Mouse (Mus musculus): ENCODE results near the gene Slc12a6.
"Not testable (repeated sequence)": the region's sequence is repeated elsewhere in the genome, so short reads cannot be mapped to it uniquely, and the experiment has no call there.

The Slc12a6 gene

GRCm38 (mm10) chr2:112262779-112263295, 2.8 kb upstream of the Slc12a6 start:
- DNase-seq (ENCODE audit: low read depth, low spot score): no peak

DNA sequence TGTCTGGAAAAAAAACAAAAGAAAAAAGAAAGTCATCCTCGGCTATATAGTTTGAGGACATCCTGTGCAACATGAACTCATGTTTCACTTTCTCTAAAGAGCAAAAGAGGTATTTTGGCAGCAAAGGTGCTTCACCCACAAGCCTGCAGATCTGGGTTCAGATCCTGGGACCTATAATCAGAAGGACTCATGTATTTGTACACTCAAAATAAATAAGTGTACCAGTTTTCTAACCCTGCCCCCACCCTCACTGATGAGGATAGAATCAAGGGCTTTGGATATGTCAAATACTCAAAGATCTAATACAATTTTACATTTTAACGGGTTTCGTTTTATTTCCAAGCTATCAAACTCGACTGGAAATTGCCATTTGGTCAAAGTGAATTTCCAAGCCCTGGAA, 1.3 kb upstream of the Slc12a6 start:
- no peak for DNase-seq (ENCODE audit: low read depth, low spot score)

DNA sequence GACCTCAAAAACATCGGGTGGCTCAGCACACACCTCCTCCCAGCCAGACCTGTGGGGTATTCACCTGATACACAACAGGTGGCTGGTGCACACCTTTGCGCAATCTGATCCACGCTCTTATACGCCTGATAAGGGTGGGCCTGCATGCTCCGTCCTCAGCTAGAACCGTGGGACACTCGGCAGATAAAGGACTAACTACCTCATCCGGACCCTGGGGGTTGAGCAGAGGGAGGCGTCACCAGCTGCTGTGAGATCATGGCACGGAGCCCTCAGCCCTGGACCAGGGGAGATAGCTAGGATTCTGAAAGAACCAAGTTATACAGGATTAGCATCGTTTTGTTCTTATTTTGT, 592 bp downstream of the Slc12a6 start, which contains the start of gene Gm21985:
Gene Gm21985 (plus strand): TSS at position 73 of the 351 bp plus-strand sequence.
- DNase-seq (ENCODE audit: low read depth, low spot score): no peak

DNA sequence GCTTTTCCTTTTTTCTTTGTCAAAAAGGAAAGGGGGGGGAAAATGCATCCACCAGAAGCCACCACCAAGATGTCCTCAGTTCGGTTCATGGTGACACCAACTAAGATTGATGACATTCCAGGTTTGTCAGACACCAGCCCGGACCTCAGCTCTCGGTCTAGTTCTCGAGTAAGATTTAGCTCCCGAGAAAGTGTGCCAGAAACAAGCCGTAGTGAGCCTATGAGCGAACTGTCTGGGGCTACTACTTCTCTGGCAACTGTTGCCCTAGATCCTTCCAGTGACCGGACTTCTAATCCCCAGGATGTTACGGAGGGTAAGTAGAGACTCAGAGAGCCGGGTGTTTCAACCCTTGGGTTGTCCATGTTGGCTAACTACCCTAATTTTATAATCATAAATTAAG, 1.2 kb downstream of the Slc12a6 start:
- no peak for DNase-seq (ENCODE audit: low read depth, low spot score)

DNA sequence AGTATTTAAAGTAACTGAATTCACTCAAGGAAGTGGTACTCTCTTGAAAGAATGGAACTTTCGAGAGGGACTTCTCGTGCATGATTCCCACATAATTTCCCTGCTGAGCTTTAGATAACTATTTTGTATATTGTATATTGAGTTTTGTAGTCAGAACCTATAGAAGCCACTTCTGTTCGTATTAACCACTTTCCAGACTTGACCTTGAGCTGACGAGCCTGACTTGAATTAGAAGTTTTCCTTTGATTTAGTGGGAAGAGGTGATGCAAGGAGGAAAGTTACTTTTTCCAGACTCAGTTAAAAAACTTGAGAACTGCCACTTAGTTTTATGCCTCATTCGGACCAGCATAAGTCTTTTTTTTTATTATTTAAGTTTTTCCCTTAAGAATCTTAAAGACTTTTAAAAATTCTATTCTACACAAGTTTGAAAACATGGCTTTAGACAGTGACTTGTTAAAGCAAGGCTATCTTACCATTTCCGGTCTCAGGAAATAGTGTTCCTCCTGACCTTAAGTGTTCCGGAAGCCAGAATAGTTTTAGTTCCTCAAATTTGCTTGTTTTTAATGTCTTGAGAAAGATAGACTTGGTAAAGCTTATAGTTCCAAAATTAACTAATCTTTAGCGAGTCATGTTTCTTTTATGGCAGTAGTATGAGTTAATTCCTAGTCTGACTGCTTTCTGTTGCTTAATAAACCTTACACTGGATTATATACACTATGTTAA, 2.1 kb downstream of the Slc12a6 start:
- DNase-seq (ENCODE audit: low read depth, low spot score): no peak

DNA sequence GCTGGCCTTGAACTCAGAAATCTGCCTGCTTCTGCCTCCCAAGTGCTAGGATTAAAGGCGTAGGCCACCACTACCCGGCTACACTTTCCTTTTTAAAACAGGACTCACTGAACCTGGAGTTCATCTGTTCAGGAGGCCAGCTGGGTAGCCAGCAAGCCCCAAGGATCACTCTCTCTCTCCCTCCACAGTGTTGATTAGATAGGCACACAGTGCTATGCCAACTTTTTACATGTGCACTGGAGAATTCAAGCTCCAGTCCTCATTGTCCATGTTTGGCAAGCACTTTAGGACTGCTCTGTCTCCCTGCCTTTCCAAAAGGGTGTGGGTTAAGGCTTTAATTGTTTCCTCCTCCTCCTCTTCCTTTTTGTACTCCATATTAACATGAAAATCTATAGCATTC, 4.4 kb downstream of the Slc12a6 start:
- DNase-seq (ENCODE audit: low read depth, low spot score): no peak

DNA sequence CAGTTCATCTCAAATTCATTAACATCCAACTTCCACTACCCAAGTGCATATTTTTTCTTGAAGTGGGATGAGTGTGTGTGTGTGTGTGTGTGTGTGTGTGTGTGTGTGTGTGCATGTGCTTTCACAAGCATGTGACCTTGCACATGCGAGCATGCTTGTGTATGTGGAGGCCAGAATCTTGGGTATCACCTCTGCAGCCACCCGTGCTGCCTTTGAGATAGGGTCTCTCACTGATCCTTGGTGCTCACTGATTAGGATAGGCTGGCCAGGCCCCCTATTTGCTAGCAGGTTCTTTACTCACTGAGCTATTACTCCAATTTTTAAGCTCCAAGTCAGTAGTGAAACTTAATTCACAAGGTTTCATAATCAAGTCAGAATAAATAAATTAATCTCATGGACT, 7.3 kb downstream of the Slc12a6 start:
- DNase-seq (ENCODE audit: low read depth, low spot score): no peak

- no peak for DNase-seq (ENCODE audit: low read depth, low spot score)
These were observed 7.8 kb downstream of the Slc12a6 start for GRCm38 (mm10) chr2:112273474-112273873.

DNA sequence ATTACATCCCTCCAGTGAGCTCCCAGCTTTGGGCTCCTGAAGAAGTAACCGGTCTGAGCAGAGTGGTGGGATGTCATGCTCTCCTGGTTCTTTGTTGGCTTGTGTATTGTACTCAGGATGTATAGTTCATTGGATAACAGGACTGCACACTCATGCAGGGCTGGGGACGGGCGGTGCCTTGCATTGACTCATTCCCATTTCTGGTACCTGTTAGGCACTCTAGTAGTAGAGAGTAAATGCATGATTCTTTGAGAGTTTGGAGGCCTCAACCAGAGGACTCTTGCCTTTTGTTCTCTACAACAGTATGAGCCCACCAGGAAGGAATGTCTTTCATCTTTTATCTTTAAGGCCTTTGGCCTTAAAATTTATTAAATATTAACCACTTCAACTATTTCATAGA, 11.2 kb downstream of the Slc12a6 start:
- DNase-seq (ENCODE audit: low read depth, low spot score): no peak

DNA sequence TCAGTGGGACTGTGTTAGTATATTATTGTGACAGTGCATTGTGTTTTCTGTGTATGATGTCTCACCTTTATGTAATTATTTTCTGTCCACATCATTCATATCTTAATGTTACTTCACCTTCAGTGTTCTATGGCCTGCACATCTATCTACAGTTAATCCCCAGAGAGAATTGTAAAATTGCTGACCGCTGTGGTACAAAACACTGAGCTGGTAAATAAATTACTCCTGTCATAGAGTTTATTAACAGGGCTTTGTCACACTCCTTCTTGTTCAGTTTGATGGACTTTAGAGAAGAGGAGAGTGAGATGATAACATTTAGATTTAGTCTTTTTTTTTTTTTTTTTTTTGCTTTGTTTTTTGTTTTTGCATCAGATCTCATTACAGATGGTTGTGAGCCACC, 17.2 kb downstream of the Slc12a6 start:
- no peak for DNase-seq (ENCODE audit: low read depth, low spot score)

DNA sequence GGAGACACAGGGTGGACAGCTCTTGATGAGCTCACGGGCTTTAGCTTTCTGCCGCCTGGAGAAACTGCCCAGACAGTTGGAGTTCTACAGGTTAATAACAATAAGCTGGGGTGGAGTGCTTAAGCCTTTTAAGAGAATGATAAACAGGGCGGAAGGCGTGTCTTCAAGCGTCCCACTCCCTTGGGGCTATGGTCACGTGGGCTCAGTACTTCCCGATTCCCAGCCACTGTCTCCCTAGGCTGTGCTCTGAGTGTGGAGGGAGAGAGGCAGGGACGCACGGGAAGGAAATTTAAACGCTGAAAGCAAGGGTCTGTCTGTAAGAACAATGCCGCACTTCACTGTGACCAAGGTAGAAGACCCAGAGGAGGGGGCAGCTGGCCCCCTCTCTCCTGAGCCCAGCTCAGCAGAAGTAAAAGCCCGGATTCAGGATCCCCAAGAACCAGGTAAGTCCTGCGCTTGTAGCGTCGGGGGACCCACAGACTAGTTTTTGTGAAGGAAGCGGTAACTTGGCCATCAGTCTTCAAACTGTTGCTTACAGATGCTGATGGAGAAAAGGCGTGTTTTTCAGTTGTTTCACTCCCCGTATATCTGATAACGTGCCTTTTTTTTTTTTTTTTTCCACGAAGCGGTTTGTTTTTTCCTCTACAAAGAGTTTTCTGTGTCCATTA, 18.9 kb downstream of the Slc12a6 start:
- peak; percentile 66 for DNase-seq (ENCODE audit: low read depth, low spot score)

- DNase-seq (ENCODE audit: low read depth, low spot score): no peak
These were observed 19.4 kb downstream of the Slc12a6 start for GRCm38 (mm10) chr2:112285031-112285390.

GRCm38 (mm10) chr2:112286062-112286461, 20.4 kb downstream of the Slc12a6 start:
- DNase-seq (ENCODE audit: low read depth, low spot score): not testable (repeated sequence)

DNA sequence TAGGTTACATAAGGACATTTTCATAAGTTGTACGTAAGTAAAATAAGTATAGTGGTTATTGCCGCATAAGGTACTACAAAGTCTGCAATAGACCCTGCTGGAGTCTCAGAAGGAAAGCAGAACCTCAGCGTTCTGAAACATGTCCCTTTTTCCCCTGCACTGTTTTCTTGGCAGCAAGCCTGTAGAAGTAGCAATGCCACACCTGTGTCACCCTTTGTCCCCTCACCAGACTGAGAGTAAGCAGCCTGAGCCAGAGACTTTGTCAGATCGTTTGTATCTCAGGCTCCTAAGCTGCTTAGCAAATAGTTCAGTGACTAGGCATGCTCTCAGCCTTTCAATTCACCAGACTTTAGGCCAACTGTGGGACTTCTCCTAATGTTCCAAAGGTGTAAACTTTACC, 21.4 kb downstream of the Slc12a6 start:
- DNase-seq (ENCODE audit: low read depth, low spot score): peak; percentile 50

DNA sequence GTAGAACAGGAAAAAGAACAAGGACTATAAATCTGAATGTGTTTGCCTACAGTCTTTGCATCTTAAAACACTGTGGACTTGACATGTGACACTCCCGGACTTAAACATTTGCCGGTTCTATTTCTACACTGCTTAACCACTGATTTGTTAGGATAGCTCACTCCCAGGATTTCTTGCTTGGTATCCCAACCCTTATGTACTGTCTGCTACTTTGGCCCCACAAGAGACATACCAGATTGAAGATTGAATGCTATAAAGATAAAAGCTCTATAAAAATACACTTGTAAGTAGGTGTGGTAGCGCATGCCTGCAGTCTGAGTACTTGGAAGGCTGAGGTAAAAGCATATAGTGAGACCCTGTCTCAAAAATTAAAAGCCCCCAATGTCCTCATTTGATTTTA, 23.9 kb downstream of the Slc12a6 start:
- no peak for DNase-seq (ENCODE audit: low read depth, low spot score)

GRCm38 (mm10) chr2:112292823-112293222, 27.2 kb downstream of the Slc12a6 start:
- no peak for DNase-seq (ENCODE audit: low read depth, low spot score)

DNA sequence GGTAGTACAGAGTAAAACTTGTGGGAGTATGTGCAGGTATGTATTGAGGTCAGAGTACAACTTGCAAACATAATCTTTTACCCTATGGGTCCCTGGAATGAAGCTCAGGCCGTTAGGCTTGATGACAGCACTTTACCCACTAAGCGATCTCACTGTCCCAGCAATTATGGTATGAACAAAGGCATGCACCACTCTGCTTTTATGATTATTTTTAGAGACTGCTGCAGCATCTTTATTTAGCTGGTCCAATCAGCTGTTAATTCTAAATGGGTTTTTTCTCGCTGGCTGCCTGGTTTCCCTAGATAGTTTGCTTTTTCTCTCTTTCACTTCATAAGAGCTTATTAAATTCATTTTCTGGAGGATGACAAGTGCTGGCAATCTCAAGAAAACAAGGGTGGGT, 30.6 kb downstream of the Slc12a6 start:
- DNase-seq (ENCODE audit: low read depth, low spot score): no peak

DNA sequence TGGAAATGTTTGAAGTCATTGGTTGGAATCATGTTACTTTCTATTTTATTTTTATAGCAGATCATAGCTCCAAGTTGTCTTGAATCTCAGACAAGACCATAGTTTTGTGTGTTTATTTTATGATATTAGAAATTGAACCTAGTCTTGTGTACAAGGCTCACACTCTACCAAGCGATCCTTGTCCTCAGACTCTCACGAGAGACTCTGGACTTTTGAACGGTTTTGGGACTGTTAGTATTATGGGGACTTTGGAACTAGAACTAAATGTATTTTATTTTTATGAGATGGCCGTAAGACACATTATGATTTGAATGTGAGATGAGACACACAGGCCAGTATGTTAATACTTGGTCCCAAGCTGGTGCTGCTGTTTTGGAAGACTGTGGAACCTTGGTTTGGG, 32.6 kb downstream of the Slc12a6 start:
- no peak for DNase-seq (ENCODE audit: low read depth, low spot score)

DNA sequence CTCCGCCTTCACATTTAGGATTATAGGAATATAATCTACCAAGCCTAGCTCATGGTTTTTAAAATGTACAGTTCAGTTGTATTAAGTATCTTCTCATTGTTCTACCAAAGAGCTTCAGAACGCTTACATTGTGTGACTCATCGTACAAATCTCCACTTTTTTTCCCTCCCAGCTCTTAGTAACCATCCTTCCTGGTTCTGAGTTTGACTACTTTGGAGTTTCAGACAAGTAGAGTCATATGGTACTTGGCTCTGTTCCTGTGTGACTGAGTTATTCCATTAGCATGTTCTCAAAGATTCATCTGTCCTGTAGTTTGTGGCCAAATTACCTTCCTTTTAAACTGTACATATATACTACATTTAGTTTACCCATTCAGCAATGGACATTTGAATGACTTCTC, 43.0 kb downstream of the Slc12a6 start:
- DNase-seq (ENCODE audit: low read depth, low spot score): no peak

DNA sequence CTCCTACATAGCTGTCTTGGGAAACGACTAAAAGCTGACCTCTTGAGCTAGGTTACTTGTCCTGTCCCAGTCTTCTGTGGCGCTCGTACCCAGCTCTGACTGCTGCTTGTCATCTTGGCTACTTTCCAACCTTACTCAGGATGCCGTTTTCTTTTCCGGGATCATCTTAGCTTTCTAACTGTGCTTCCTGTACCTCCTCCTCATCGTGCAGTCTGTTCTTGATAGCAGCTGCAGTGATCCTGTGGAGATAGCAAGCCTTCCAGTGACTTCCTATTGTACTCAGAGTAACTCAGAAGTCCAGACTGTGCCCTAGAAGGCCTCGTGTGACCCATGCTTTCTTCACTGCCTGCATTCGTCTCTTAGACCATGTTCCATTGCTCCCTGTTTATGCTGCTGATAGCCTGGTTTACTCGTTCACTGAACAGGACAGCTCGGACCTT, 43.6 kb downstream of the Slc12a6 start:
- DNase-seq (ENCODE audit: low read depth, low spot score): no peak

GRCm38 (mm10) chr2:112315638-112316037, 50.0 kb downstream of the Slc12a6 start:
- DNase-seq (ENCODE audit: low read depth, low spot score): no peak

DNA sequence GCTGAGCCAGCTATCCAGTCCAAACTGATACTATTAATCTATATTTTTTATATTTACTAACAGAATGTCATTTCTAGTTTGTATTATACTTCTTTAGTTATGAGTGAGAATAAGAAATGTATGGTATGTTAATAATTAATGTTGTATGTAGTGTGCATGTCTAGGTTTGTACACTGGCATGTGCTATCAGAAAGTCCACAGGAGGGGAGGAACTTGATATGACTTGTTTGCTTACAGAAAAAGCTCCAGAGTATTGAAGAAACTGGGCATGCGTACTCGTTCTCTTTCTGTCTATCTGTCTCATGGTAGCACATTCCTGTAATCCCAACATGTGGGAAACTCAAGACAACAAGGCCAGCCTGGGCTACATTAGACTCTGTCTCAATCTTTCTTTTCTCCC, 52.6 kb downstream of the Slc12a6 start:
- DNase-seq (ENCODE audit: low read depth, low spot score): no peak

- DNase-seq (ENCODE audit: low read depth, low spot score): no peak
These were observed 53.3 kb downstream of the Slc12a6 start for GRCm38 (mm10) chr2:112318905-112319304.

Measured in retina, adult 2 months (tissue).